Mouse (Mus musculus): Measurements from ENCODE around the gene Rcsd1.

Gene Rcsd1

DNA sequence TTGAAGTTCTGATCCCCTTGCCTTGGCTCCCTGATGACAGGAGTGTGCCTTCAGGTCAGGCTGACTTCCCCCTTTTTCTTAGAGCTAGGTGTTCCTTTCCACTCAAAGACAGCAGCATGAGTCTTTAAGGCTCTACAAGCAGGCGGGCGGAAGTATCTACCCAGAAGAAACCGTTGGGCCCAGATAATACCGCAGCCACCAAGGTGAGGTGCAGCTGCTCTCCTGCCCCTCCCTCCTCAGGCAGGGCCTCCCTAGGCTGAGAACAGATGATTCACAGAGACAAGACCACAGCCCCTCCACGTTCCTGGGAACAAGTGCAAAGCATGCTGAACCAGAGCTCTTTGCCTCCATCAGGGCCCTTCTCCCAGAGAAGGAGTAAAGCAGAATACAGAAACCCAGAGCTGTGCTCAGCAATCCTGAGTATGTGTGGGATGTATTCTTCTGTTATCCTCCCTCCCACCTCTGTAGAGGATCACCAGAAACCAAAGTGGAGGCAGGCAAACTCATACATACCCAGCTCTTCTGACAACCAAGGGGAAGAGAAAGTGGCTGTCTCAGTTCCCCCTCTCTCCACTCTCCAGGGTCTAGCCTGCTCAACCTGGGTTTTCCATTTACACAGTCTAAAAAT lies at the start of gene Rcsd1:
Gene Rcsd1, minus strand, starts transcription at position 129 of the 628 bp plus-strand sequence.
- DNase-seq: no peak

DNA sequence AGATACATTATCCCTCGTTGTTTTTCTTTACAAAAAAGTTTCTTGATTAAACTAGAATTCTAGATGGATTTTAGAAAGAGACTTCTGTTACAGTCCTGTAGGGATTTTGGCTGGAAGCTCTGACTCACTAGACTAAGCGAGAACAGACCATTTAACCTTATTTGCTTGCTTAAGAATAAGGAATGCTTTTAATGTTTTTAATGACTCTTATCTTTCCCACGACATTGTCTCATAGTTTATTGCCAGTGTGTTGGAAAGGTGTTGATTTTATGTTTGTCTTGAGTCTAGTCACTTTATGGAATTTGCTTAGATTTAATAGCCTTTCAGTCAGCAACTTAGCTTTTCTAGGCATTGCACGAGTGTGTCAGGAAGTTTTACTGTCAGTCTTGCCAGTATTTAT lies 45.6 kb upstream of the Rcsd1 start:
- no peak for DNase-seq

DNA sequence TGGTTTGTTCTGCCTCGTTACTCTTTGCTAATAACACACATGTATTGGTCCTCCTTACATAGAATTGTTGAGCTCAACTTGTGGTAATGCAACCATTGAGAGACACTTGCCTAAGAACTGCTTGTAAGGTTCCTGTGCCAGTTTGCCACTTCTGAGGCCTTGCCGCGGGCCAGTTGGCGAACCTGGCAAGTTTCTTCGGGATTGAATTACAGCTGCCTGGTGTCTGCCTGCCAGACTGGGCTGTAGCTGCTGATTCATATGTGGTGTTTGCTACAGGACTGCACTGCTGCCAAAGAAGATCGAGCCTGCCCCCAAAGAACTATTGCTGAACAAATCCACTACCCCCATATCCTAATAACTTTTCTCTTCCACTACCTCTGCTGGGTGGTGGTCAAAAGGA lies 44.6 kb upstream of the Rcsd1 start:
- DNase-seq: no peak

DNA sequence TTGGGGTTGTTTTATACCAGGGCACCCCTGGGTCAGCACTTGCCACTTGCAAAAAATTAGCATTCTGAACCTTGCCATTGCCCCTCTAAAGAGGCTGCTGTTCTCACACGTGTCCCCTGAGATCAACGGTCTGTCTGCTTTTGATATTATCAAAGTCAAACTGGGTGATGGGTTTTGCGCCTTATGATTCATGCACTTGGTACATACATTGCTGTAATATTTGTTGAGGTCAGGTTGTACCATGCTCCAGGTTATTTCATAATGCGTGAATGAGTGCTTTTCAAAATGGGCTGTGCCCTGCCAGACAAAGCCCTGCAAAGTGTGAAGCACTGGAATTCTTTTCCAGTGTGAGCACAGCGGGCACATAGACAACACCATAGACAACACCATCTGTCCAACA lies 42.3 kb upstream of the Rcsd1 start:
- DNase-seq: no peak

DNA sequence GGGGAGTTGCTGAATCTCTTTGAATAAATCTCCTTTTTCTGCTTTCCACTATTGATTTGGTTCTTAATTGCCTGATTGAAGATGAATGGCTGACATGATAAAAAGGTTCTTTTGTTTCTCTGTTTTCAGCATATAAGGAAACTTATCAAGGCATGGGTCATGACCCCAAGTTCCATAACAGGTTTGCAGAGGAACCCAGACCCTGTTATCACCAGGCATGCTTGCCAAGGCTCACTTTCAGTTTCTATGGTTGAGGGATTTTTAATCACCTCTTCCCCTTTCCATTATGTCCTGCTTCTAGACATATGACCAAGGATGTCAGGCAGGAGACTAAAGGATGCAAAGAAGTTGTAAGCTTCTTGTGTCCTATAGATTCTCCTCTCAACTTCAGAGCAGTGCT lies 41.6 kb upstream of the Rcsd1 start:
- DNase-seq: no peak

DNA sequence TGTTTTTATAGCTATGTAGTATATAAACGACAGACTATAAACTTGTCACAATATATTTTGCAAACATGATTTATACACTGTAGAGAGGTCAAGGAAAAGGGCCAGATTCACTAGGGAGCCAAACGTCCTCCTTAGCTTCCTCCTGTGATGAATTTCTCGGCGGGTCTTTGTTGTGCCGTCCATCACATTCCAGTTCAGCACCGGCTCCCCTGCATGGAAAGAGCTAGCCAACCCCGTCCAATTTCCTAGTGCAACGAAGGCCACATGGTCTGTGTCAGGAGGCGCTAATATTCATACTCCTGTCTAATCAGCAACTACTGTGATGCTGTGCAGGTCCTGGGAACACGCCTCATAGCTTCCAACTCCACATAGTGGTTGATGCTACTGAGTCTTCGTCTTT lies 38.5 kb upstream of the Rcsd1 start:
- DNase-seq: no peak

DNA sequence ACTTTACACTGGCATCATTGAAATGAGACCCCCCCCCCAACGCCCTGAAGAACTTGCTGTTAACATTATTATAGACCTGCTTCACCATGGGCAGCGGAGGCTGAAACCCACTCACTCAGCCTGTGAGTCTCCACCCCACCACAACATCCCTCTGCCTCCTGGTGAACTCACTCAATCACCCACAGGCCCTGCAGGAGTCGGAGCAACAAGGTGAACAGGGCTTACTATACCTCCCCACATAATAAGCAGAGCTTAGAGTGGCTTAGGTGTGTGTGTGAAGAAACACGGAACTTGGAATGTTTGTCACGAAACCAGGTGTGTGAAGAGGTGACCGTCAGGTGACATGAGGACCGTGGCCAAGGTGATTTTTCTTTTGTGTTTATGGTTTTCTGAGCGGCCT lies 32.4 kb upstream of the Rcsd1 start:
- DNase-seq: no peak

DNA sequence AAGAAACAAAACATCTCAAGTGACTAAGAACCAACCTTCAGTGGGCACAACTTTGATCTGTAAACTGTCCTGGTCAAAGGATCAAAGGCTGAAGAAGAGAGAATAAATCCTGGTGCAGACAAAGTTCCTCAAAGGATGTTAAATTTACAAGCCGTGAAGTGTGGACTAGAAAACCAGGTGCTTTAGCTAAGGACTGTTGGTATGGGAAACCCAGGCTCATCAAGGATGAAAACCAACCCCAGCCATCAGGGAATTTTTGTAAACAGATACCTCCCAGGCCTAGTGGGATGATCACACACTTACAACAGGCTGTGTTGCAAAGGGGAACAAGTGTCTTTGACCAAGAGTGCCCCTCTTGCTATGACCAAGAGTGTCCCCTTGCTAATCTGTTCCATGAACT lies 29.4 kb upstream of the Rcsd1 start:
- DNase-seq: no peak

DNA sequence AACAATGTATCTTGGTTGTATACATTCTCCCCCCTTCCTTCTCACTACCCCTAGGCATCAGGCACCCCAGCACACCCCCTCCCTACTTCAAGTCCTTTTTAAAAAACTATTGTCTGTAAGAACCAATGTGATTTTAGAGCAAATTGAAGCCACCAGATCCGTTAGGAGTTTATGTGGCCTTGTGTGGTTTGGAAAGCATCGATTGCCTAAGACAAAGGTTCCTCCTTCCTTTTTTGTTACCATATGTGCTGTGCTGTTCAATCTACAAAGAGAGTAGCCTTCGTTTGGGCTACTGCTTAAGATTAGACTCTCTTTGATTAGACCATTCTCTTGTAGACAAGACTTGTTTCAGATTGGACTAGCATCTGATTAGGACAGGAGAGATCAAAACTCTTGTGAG lies 28.3 kb upstream of the Rcsd1 start:
- no peak for DNase-seq

DNA sequence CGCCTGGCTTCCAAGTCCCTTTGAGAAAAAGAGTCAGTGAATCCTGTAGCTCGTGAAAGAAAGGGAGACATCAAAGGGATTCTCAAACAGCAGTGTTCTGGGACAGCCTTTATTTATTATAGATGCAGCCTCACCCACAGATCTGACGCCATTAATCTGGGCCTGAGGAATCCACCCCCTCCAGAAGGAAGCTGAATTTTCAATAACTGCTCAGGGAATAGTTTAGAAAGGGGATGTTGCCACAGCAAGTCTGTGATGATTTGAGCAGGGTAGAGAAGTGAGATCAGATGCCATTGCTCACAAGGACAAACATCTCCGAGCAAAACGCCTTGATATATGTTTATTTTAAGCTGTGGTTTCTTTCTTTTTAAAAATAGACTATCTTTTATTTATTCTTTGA lies 27.9 kb upstream of the Rcsd1 start:
- DNase-seq: no peak

DNA sequence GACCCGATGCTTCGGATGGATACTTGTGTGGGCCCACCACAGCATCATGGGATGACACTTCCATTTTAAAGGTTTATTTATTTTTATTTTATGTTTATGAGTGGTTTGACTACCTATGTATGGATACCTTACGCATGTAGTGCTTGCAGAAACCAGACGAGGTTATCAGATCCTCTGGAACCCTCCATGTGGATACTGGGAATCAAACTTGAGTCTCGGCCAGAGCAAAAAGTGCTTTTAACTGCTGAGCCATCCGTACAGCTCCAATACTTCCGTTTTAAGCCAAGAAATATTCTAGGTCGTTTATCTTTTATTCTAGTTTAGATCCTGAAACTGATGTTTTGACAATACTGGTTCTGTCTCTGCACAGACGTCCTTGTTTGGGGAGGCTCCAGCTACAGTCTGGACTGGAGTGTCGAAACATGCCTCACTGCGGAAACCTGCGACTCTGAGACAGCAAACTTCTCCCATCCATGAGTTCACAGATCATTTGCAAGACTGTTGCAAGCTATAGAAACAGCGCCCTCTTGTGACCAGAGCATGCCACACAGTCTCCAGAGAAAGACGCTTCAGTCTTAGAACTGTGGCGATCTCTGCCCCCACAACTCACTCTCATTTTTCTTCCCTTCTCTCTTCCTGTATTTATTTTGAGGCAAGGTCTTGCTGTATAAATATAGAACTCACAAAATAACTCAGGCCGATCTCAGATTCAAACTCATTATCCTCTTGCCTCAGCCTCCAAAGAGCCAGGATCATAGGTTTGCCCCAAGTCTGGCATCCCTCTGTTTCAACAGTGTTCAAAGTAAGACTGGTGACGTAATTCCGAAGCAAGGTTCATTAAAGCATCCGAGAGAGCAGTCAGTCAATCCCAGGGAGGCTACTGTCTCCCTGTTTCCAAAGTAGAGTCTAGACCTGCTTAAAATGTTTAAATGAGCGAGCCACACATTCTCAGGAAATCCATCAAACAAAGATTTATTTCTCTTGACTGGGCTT lies 26.6 kb upstream of the Rcsd1 start:
- peak; percentile 92 for DNase-seq

DNA sequence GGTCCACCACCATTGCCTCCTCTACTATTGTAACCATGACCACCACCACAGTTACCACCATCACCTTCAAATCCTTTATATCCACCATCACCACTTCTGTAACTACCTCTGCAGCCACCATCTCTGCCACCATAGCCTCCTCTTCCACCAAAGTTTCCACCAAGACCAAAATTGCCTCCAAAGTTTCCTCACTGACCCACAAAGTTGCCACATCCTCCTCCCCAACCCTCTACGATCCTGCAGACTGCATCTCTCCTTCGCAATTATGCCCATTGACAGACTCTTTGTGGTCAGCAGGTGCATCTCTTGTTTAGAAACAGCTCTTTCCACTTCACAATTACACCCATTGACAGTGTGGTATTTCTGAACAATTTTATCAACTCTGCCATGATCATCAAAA lies 25.3 kb upstream of the Rcsd1 start:
- DNase-seq: no peak

DNA sequence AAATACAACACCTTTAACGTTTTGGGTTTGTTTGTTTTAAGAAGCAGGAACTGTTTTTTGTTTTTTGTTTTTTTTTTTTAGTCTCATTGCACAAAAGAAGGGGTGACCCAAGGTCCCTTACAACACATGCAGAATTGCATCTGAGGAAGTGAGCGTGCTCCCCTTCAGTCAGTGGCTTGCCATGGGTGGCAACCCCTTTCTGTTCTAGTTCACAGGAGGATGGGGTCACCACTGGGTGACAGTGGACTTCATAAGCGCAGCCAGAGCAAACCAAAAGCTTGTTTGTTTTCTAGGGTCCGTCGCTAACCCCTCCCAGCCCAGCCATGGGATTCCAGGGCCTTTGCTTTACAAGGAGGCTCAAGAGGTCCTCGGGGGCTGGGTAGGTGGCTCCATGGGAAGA lies 22.0 kb upstream of the Rcsd1 start:
- no peak for DNase-seq

DNA sequence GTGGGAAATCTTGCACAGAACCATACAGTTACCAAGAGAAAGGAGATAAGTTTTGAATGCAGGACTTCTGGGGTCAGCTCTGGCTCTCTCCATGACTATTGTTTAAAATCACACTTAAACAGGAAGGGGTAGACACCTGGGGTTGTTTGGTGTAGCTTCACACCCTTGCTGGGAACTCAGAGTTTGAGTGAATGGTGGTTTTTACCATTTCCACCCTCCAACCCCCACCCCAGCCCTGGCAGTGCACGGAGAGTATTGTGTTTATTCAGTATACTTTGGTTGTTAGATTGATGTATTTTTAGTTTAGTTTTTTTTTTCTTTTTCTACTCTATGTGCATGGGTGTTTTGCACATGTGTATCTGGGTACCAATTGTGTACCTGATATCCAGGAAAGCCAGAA lies 20.6 kb upstream of the Rcsd1 start:
- no peak for DNase-seq

DNA sequence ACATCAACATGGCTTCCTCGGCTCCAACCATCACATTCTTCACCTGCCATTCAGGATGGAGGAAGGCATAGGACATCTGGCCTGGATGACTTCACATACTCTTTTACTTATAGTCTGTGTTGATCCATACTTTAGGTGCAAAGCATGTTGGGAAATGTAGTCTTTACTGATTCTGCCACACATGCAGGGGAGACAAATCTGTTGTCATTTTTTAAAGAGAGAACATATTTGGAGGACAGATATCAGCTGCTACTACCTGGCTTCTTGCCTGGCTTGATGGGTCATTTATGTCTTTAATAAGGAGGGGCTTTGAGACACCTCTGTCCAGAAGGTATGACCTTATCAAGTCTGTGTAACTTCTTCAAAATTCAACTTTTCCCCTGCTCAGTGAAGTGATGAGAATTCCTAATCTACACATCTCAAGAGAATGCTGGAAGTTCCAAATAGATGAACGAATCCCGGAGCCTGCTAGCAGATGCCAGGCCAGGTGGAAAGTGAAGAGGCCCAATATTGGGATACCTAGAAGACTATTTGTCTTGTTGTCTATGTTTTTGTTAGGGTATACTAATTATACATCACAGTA lies 18.6 kb upstream of the Rcsd1 start:
- no peak for DNase-seq

DNA sequence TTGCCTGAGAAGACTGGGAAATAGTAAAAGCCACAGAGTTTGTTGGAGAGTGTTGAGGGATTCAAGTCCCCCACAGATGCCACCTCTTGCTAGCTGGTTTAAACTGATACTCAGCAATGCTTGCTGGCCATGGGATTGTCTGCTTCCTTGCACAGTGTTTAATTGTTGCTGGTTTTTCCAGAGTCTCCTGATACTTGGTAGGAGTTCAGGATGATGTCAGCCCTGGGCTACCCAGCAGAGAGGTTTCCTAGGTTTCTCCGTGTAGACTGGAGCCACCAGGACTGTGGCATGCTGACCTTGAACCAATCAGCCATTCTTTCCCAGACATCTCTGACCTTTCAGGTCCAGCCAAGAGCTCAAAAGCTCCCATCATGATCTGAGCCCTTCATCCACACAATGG lies 17.4 kb upstream of the Rcsd1 start:
- DNase-seq: no peak

DNA sequence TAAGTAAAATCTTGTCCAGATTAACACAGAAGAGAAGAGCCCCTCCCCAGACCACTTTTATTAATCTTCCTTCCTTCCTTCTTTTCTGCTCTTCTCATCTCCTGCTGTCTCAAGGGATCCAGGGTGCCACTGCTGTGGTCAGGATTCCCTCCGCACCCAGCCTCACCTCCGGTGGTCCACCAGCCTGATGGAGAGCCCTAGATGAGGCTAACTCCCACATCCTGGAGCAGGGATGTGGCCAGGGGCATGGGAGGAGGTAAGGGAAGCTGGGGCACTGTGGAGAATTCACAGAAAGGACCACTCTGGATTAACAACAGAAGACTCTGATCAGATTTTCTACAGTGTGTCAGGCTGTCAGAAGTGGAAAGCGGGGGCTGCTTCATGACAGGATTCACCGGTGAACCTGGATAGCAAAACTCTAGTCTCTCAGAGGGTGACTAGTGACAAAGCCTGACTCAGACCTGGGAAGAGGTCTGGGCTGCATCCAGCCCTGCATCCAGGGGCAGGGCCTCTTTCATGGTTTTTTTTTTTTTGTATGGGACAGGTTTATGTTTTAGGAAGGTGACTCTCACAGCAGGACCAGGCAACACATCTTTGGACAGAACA lies 15.6 kb upstream of the Rcsd1 start:
- DNase-seq: no peak

DNA sequence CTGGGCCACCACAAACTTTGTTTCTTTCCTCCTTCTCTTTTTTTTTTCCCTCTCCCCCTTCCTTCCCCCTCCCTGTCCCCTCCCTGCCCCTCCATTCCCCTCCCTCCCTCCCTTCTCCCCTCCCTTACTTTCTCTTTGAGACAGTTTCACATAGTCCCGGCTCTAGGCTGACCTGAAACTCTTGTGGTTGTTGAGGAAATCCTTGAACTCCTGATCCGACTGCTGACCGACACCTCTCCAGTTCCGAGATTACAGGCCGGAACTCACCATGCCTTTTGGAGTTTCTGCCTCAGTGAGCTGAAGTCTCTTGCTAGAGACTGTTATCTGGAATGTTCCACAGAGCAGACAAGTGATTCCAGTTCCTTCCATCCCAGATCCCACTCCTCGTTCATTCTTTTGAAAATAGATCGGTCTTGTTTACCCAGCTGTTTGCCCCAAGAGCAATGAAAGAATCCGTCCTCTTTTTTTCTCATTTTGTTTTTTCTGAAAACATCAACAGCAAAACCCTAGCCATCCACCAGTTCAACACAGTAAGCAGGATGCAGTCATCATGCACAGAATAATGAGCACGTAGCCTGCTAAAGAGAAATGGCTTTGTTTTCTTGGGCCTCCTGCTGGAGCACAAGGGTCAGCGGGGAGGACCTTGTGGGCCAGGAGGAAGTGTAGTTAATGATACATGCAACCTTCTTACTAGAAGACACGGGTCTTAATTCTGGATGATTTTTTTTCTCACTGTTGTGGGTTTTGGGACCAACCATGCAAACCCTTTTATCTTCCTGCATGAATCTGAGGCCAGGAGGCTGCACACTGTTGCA lies 14.9 kb upstream of the Rcsd1 start:
- DNase-seq: peak; percentile 60

DNA sequence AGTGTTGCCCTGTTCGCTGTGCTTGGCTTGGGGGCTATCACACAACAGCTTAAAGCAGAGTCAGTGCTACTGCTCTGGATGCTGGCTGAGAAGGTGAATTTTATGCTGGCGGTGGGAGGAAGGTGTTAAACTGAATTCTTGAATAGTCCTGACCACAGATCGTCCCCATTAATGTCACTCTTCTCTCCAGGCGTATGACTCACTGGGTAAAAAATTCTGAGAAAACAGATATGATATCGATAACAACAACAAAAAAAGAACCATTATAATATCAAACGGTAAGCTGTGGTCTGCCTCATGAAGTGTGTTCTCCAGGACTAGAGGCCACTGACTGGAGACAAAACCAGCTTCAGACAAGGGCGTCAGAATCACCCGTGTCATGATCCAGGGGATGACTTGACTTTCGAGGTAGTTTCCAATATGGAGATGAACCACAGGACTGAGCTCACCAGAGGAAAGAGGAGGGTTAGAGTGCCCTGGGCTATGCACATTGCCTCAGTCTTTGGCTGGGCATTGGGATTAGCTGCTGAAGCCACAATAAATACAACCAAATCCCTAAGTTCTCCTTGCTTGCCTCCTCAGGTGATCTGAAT lies 13.1 kb upstream of the Rcsd1 start:
- no peak for DNase-seq

DNA sequence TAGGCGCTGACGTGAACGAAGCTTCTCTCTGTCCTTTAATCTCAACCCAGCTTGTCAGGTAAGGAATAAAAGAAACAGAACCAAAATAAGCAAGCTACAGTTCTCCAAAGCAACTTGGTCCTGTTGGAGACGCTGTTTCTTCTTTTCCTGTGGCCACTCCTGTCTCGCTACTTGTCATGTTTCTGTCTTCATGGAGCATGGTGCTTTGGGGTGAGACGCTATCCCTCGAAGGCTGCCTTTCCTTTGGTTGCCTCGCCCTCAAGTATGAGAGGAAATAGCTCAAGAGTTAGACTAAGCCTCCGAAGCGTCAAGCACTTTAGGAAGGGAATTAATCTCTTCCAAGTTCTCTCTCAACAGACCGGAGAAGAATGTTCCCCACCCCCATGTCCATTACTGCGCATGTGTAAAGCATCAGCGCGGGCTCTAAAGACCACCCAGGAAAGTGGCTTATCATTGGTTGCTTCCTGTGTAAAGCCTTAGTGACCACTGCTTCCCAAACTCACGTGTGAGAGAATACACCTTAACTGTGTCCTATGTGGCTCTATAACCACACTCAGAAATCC lies 9.1 kb upstream of the Rcsd1 start:
- peak; percentile 67 for DNase-seq

DNA sequence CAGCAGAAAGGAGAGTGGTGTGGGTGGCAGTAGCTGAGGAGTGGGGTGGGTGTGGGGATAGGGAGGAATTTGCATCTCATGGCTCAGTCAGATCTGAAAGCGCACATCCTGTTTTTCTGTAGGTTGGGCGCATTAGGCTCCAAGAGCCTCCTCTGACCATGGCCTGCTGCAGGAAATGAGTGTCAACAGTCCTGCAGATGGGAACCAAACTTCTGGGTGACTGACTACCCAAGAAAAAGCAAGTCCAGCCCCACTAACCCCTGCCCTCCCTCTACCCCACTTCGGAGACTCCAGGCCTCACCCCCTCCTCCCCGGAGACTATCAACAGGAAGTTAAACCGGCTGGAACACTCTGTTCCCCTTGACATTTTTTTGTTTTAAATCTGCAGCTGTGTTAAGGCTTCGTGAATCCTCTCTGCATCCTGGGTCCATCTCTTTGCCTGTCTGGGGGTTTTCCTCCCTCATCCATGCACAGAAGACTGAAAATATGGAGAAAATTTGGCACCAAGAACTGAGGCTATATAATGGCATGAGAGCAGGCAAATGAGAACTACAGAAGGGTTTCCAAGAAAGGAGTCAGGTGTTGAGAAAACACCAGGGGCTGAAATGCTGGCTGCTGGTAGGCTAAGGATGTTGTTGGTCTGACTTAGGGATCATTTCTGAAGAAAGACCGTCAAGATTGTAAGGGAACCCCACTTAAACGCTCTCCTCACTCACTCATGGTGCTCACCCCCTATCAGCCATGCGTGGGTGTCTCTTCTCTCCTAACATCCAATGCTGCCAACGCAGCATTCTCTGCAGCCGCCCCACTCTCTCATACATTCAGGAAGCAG lies 8.4 kb upstream of the Rcsd1 start:
- peak; percentile 86 for DNase-seq
